10 mouse cellular contexts compared by ENCODE assay signal in the genomic region with DNA sequence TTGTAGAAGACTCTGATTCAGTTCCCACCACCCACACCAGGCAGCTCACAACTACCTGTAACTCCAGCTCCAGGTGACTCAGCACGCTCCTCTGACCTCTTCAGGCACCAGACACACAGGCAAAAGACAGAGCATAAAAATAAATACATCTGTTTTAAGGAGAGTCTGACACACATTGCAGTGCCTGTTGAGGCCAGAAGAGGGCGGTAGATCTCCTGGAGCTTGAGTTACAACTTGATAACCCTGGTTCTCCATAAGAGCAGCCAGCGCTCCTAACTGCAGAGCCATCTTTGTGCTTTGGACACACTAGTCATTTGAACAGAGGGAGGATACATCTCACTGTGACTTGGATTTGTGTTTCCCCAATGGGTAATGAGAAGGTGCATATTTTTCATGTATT. TPM values are rescaled to one million over a fixed set of nuclear protein-coding genes. Genes with fewer than 3 reads are reported as not detected.
DNase-seq lines count a peak whose midpoint lies in the region; ATAC-seq and TF ChIP-seq lines count a peak whose summit lies in the region.
"Had no signal": no experiment of that assay in that cellular context is flagged by ENCODE, and none has a peak within 500 bp of the region (broad histone marks: within the 10 kb centered on the region; RNA-seq: fewer than 3 reads in every experiment).

No protein-coding gene starts in this region.

- H3K9me3 ChIP-seq in midbrain, embryonic 14.5 days (ENCODE audit: control insufficient read depth, low read length), result no peaks in the 10 kb centered on the region
- no peaks in the 10 kb centered on the region for H3K9me3 ChIP-seq in midbrain, embryonic 10.5 days (replicated peaks)

- no peak overlapping the region for H3K27ac ChIP-seq in midbrain, embryonic 14.5 days (replicated peaks; ENCODE audit: low read depth, low read length)
- no peak overlapping the region for H3K27ac ChIP-seq in midbrain, embryonic 10.5 days (replicated peaks)
- no peak overlapping the region for H3K27ac ChIP-seq in layer of hippocampus, adult 2 months

- H3K27me3 ChIP-seq in midbrain, embryonic 14.5 days (ENCODE audit: control insufficient read depth, insufficient read depth, low read length), result no peaks in the 10 kb centered on the region
- H3K27me3 ChIP-seq in midbrain, embryonic 10.5 days (ENCODE audit: low read depth, poor library complexity, severe bottlenecking), result no peaks in the 10 kb centered on the region

- H3K36me3 ChIP-seq in midbrain, embryonic 14.5 days (ENCODE audit: control insufficient read depth, insufficient read depth, low read length), result no peaks in the 10 kb centered on the region
- H3K36me3 ChIP-seq in midbrain, embryonic 10.5 days, result no peaks in the 10 kb centered on the region

- no peak for ATAC-seq in CD4-positive, CD25-positive, alpha-beta regulatory T cell, adult 4 months
- no peak for ATAC-seq in midbrain, embryonic 14.5 days (ENCODE audit: low FRiP score, low TSS enrichment)

- WGBS in midbrain, embryonic 14.5 days, result 53% methylated on average over 3 of the region's 3 CpGs
- WGBS in midbrain, embryonic 10.5 days, result 47% methylated on average over 3 of the region's 3 CpGs

- no peak overlapping the region for H3K4me2 ChIP-seq in midbrain, embryonic 14.5 days (ENCODE audit: low read length)

- no peak overlapping the region for H3K4me3 ChIP-seq in midbrain, embryonic 14.5 days (replicated peaks; ENCODE audit: low read depth, low read length)
- H3K4me3 ChIP-seq in midbrain, embryonic 10.5 days, result no peak overlapping the region
- no peak overlapping the region for H3K4me3 ChIP-seq in layer of hippocampus, adult 2 months

- TF ChIP-seq CTCF in layer of hippocampus, adult 2 months (conservative IDR thresholded peaks at IDR 0.05), result peak; percentile 88

- no peak overlapping the region for H3K9ac ChIP-seq in midbrain, embryonic 14.5 days (replicated peaks; ENCODE audit: low read length)

- peak; percentile 79 for DNase-seq in CD4-positive, CD25-positive, alpha-beta regulatory T cell, adult 2 months (ENCODE audit: low read depth, low spot score)
- DNase-seq in midbrain, embryonic 14.5 days, result peak; percentile 5
- no peak for DNase-seq in midbrain, embryonic 10.5 days (ENCODE audit: low spot score)
- peak; percentile 61 to 73 for DNase-seq in cerebellum, postnatal 10 days
- peak; percentile 24 to 66 for DNase-seq in layer of hippocampus, adult 2 months (ENCODE audit: low spot score in 2 of 2)
- peak; percentile 48 for DNase-seq in mesoderm, embryonic 11.5 days (ENCODE audit: low read depth, low spot score)
- DNase-seq in thymus, postnatal 14 days, result peak; percentile 57

- H3K4me1 ChIP-seq in midbrain, embryonic 14.5 days (ENCODE audit: control insufficient read depth, insufficient read depth, low read length), result no peaks in the 10 kb centered on the region
- H3K4me1 ChIP-seq in midbrain, embryonic 10.5 days, result no peaks in the 10 kb centered on the region

RNA-seq across cellular contexts. Expression of a gene that starts 13.2 kb away (rescaled TPM):
- polyA plus RNA-seq in CD4-positive, CD25-positive, alpha-beta regulatory T cell, adult 4 months (2017; shearing (Covaris generic)), result under 1 TPM; 0.36 to 0.58 TPM
- polyA plus RNA-seq in midbrain, embryonic 14.5 days (2014; fragmentation: Nextera tagmentation; extraction: Ambion mirVana), result not detected in 2 replicates
- polyA plus RNA-seq in midbrain, embryonic 10.5 days (2016; fragmentation: Nextera tagmentation; extraction: Ambion mirVana), result not detected in 2 replicates
- total RNA-seq in layer of hippocampus, adult 2 months (2021), result not detected
- polyA plus RNA-seq: intestine, embryonic 14.5 days had no signal

RNA-seq across cellular contexts. Expression of a gene that starts 20.2 kb away (rescaled TPM):
- not detected for polyA plus RNA-seq in CD4-positive, CD25-positive, alpha-beta regulatory T cell, adult 4 months (2017; shearing (Covaris generic))
- 0.12 TPM in 1 of 2 replicates, not detected in the other for polyA plus RNA-seq in midbrain, embryonic 14.5 days (2014; fragmentation: Nextera tagmentation; extraction: Ambion mirVana)
- polyA plus RNA-seq in midbrain, embryonic 10.5 days (2016; fragmentation: Nextera tagmentation; extraction: Ambion mirVana), result 0.17 and 0.20 TPM in 2 replicates
- under 1 TPM in 1 of 2 experiments, not detected in 1; 0.33 TPM for total RNA-seq in layer of hippocampus, adult 2 months (2021)
- polyA plus RNA-seq: C2C12 had no signal

RNA-seq across cellular contexts. Expression of a gene that starts 39.4 kb away (rescaled TPM):
- polyA plus RNA-seq in CD4-positive, CD25-positive, alpha-beta regulatory T cell, adult 4 months (2017; shearing (Covaris generic)), result 1 to 10 TPM; 2.5 to 2.9 TPM
- polyA plus RNA-seq in midbrain, embryonic 14.5 days (2014; fragmentation: Nextera tagmentation; extraction: Ambion mirVana), result 3.1 and 3.6 TPM in 2 replicates
- 0.77 and 1.0 TPM in 2 replicates for polyA plus RNA-seq in midbrain, embryonic 10.5 days (2016; fragmentation: Nextera tagmentation; extraction: Ambion mirVana)
- 10 to 100 TPM; 52.1 to 55.3 TPM for total RNA-seq in layer of hippocampus, adult 2 months (2021)
